Mouse (Mus musculus): ENCODE results near the gene Mrpl44.

Gene Mrpl44

DNA sequence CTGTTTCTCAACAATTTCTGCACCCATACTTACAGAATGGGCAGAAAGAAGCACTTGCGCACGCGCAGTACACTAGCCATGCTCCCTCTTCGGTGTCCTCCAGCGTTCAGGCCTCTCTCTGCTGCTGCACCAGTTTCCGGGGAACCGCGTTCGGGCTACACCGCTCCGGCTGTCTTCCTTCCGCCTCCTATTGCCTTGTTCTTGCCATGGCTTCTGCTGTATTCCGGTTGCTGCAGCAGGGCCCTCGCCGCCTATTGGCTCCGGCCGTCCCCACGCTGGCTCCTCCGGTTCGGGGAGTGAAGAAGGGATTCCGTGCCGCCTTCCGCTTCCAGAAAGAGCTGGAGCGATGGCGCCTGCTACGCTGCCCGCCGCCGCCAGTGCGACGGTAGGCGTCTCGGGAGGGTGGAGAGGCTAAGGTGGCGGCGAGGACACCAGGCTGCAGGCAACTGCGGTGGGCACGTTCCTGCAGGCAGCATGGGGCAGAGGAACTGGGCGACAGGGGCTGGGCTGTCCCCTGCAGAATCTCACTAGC, at the start of gene Mrpl44, which contains the start of gene Wdfy1:
Mrpl44 (plus strand) TSS at position 92 of the 532 bp plus-strand sequence.
Wdfy1 (minus strand) TSS at position 217 of the 532 bp plus-strand sequence.
- DNase-seq (ENCODE audit: low spot score) = peak; percentile 98

DNA sequence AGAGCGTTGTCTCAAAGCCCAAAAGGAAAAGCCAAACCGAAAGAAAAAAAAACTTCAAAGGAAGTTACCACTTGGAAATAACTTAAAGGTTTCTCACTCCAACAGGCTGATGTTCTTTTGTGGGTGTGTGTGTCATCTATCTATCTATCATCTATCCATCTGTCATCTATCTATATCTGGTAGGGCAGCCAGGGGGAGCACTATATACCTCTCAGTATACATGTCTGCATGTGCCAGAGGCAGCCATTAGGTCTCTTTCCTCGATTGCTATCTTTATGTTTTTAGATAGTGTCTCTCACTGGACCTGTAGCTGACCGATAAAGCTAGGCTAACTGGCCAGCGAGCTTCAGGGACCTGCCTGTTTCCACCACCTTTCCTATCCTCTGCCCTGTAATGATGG, 41.0 kb upstream of the Mrpl44 start:
- no peak for DNase-seq (ENCODE audit: low spot score)

- DNase-seq (ENCODE audit: low spot score) = no peak
Measured at GRCm38 (mm10) chr1:79736408-79736807, 39.4 kb upstream of the Mrpl44 start.

GRCm38 (mm10) chr1:79739726-79740125, 36.1 kb upstream of the Mrpl44 start:
- DNase-seq (ENCODE audit: low spot score) = no peak

- DNase-seq (ENCODE audit: low spot score) = no peak
Measured at GRCm38 (mm10) chr1:79741002-79741401, 34.8 kb upstream of the Mrpl44 start.

- DNase-seq (ENCODE audit: low spot score) = no peak
Measured at GRCm38 (mm10) chr1:79742949-79743348, 32.9 kb upstream of the Mrpl44 start.

GRCm38 (mm10) chr1:79743385-79743784, 32.4 kb upstream of the Mrpl44 start:
- DNase-seq (ENCODE audit: low spot score) = no peak

- no peak for DNase-seq (ENCODE audit: low spot score)
Measured at GRCm38 (mm10) chr1:79746056-79746455, 29.8 kb upstream of the Mrpl44 start.

DNA sequence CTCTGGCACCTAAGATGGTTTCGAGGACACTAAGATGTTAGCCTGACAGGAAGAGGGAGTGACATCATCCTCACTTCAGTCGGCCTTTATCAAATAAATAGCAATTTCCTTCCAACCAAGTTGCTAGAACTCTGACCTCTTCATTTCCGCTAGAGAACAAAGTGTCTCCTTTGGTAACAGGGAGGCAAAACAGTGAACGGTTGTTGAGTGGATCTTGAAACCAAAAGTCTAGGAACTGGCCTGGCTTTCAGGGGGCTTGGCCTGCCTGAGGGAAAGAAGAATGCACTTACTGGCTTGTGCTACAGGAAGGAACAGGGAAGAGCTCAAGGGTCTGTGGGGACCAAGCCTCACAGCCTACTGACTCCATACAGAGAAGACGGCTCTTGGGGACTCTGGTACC, 24.6 kb upstream of the Mrpl44 start:
- no peak for DNase-seq (ENCODE audit: low spot score)

DNA sequence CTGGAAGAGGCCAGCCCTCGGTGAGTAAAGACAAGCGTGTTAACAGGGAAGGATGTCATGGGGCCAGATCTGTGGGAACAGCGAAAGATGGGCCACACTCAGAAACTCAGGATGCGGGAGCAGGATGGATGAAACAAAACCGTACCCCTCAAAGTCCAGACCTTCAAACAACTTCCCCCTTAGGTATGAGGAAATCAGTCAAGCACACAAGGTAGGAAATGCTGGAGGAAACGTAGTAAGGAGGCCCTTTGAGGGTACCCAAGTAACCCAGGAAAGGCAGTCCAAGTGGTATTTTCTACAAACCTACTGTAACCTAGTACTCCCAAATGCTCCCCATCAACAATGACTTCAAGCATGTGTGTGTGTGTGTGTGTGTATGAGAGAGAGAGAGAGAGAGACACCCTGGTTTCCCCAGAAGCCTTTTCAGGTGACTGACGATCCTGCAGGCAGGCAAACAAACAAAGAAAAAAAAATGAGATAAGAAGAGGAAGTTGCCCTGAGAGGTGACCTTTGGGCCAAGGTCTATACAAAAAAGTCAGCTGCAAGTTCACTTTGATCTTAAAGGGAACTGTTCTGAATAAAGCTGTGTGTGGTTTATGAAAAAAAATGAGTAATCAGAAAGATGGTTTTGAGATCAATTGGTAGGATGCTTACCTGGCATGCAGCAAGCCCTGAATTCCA, 23.7 kb upstream of the Mrpl44 start:
- DNase-seq (ENCODE audit: low spot score) = no peak

DNA sequence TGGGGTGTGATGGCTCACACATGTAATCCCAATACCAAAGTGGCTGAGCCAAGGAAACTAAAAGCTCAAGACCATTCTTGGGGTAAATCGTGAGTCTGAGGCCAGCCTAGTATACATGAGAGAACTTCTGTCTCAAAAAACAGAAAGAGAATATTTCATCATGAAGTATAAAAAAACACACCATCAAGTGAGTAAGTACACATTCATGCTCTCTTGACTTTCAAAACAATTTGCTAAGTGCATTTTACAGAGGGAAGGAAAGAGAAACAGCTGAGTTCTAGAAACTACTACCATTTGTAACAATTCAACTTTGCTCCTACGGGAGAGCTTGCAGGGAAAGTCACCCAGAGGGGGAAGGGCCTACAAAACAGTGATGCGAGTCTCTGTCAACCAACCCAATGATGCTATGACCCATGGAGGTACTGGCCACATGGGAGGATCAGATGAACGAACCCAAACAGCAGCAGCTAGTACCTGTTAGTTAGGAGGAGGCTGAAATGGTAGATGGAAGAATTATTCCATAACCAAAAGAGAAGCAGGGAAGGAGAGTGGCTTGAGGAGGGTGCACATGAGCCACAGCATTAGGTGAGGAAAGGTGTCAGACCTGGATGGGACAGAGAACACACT, 23.0 kb upstream of the Mrpl44 start:
- no peak for DNase-seq (ENCODE audit: low spot score)

- no peak for DNase-seq (ENCODE audit: low spot score)
Measured at GRCm38 (mm10) chr1:79753456-79753855, 22.4 kb upstream of the Mrpl44 start.

GRCm38 (mm10) chr1:79754936-79755335, 20.9 kb upstream of the Mrpl44 start:
- DNase-seq (ENCODE audit: low spot score) = no peak

DNA sequence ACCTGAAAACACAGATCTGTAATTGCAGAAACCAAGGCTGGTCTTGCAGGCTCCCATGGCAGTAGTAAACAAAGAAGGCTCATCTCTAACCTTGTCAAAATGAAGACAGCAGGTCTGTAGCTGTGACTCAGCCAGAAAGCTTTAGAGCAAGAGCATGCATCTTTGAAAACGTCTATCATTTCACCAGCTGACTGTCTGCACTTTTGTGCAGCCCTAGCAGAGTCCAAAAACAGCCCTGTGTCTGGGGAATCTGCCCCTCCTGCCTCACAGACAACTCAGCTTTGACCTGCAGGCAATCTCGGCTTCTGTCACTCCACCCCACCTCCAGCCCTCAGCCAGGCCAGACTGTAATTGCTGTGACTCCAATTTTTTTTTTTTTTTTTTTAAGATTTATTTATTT, 20.4 kb upstream of the Mrpl44 start:
- no peak for DNase-seq (ENCODE audit: low spot score)

DNA sequence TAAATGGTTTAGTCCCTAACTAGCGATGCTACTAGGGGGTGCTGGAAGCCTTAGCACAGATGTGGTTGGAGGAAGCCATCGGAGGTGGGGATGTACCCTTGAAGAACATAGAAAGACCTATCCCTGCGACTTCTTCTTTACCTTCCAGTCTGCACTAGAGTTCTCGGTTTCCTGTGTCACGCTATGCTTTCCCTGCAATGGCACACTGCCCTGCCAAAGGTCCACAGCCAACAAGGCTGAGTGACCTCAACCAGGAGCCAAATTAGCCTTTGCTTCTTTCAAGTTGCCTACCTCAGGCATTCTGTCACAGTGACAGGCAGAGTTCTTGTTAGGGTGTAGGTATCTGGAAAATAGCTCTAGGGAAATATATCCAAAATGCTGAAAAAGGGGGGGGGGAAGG, 19.4 kb upstream of the Mrpl44 start:
- no peak for DNase-seq (ENCODE audit: low spot score)

- DNase-seq (ENCODE audit: low spot score) = no peak
Measured at GRCm38 (mm10) chr1:79757161-79757560, 18.7 kb upstream of the Mrpl44 start.

- no peak for DNase-seq (ENCODE audit: low spot score)
Measured at GRCm38 (mm10) chr1:79757597-79757996, 18.2 kb upstream of the Mrpl44 start.

GRCm38 (mm10) chr1:79759006-79759405, 16.8 kb upstream of the Mrpl44 start:
- DNase-seq (ENCODE audit: low spot score) = no peak

- DNase-seq (ENCODE audit: low spot score) = no peak
Measured at GRCm38 (mm10) chr1:79759436-79759972, 16.3 kb upstream of the Mrpl44 start.

- DNase-seq (ENCODE audit: low spot score) = no peak
Measured at GRCm38 (mm10) chr1:79760656-79761055, 15.2 kb upstream of the Mrpl44 start.

- DNase-seq (ENCODE audit: low spot score) = peak; percentile 45
Measured at GRCm38 (mm10) chr1:79761106-79761916, 14.5 kb upstream of the Mrpl44 start.

DNA sequence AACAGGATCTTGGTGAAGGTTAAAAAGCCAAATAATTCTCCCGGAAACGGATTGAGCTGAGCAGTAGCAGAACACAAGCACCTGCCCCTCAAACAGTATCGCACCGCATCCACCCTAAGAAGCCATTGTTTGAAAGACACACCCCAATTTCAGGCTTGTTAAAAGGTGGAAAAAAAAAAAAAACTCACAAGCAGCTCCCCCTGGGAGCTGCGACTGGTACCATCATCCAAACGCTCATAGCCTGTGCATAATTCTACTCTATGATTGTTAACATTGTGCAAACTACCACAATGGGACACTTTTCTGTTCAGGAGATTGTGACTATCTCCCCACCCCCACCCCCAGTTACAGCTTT, 13.9 kb upstream of the Mrpl44 start:
- DNase-seq (ENCODE audit: low spot score) = no peak

Data from layer of hippocampus, adult 9-10 months (tissue).